Mouse (Mus musculus) intestine, postnatal 0 days (tissue): ENCODE data around the gene Slc25a51. TPM values are rescaled to one million over a fixed set of nuclear protein-coding genes. Genes with fewer than 3 reads are reported as not detected.

ENCODE experiments used
- ATAC-seq: fragments of 200-750 bp; cut with Nextera tagmentation; 2 replicates; pipeline ENCODE4 v1.8.0; 2017; ENCODE audit warnings: mild to moderate bottlenecking, moderate TSS enrichment, moderate library complexity
- H3K27ac ChIP-seq: fragments of 300-500 bp; sonication (generic); 2 replicates; pipeline ENCODE4 v1.5.1; 2014; ENCODE audit warnings: mild to moderate bottlenecking, low read depth, low read length, moderate library complexity
- H3K27me3 ChIP-seq: fragments of 300-500 bp; sonication (generic); replicated peaks from 2 replicates; pipeline ENCODE4 v1.6.1; 2014; ENCODE audit warnings: low read length, mixed read lengths; ENCODE audit not compliant: control insufficient read depth, insufficient read depth
- H3K36me3 ChIP-seq: fragments of 300-500 bp; sonication (generic); 2 replicates; pipeline ENCODE4 v1.6.1; 2014; ENCODE audit warnings: mild to moderate bottlenecking, moderate library complexity; ENCODE audit not compliant: control insufficient read depth, insufficient read depth
- H3K4me1 ChIP-seq: fragments of 300-500 bp; sonication (generic); replicated peaks from 2 replicates; pipeline ENCODE4 v1.6.1; 2014; ENCODE audit warnings: antibody characterized with exemption, low read length, mixed read lengths; ENCODE audit not compliant: control insufficient read depth, insufficient read depth
- H3K4me2 ChIP-seq: fragments of 300-500 bp; sonication (generic); replicated peaks from 2 replicates; pipeline ENCODE4 v1.6.1; 2014; ENCODE audit warnings: low read depth, mild to moderate bottlenecking, moderate library complexity
- H3K4me3 ChIP-seq: fragments of 300-500 bp; sonication (generic); 2 replicates; pipeline ENCODE4 v1.5.1; 2014; ENCODE audit warnings: low read depth, low read length
- H3K9ac ChIP-seq: fragments of 300-500 bp; sonication (generic); 2 replicates; pipeline ENCODE4 v1.6.1; 2014; ENCODE audit warnings: mild to moderate bottlenecking, low read depth, low read length
- H3K9me3 ChIP-seq: fragments of 300-500 bp; sonication (generic); 2 replicates; pipeline ENCODE4 v1.6.1; 2016; ENCODE audit warnings: mixed run types; ENCODE audit not compliant: control insufficient read depth
- CTCF ChIP-seq: sonication (generic); IDR thresholded peaks from 2 replicates; pipeline ENCODE4 v1.5.1; 2016; ENCODE audit warnings: low read depth, mild to moderate bottlenecking, control low read depth, antibody characterized with exemption, moderate library complexity
- WGBS: fragments of 180-500 bp; shearing (Covaris S2); extraction: QIAGEN DNeasy Blood & Tissue Kit; methylation state at CpG from one replicate; pipeline ENCODE4 v1.1.7; 2014; 5-methylcytosine and 5-hydroxymethylcytosine counted together
- polyA plus RNA-seq: library from polyadenylated mRNA; unstranded; fragments of >200 nt; fragmentation: Nextera tagmentation; extraction: Ambion mirVana; gene quantifications from 2 replicates; pipeline ENCODE4 v1.2.1, GENCODE M21; 2015

Gene Slc25a51
- 39.7 and 40.9 TPM in 2 replicates for polyA plus RNA-seq

- Histone ChIP-seq H3K4me1 (peaks cover 8% of the 10 kb centered on the region; the same call in 1 of the 2 replicates), H3K27ac (peak within 1 kb of the TSS; percentile 98), H3K4me3 (peak within 1 kb of the TSS; percentile 95), H3K27me3 (no peaks in the 10 kb centered on the region), H3K9ac (peak within 1 kb of the TSS; percentile 98), H3K36me3 (peaks cover 10% of the 10 kb centered on the region; the same call in 1 of the 2 replicates), H3K4me2 (peak within 1 kb of the TSS; percentile 64), H3K9me3 (no peaks in the 10 kb centered on the region)
- under 1% methylated on average over 54 of the region's 67 CpGs for WGBS
- ATAC-seq = peak; percentile 88
- TF ChIP-seq CTCF = no peak
Measured at GRCm38 (mm10) chr4:45408427-45409132, at the start of gene Slc25a51. TSS of gene Slc25a51 (minus strand) at chr4:45408766.

GRCm38 (mm10) chr4:45457543-45457942, 49.0 kb upstream of the Slc25a51 start:
- ATAC-seq = no peak
- WGBS = 88% methylated on average over 2 of the region's 2 CpGs

GRCm38 (mm10) chr4:45455001-45455400, 46.4 kb upstream of the Slc25a51 start:
- ATAC-seq = no peak
- peak overlapping the region; percentile 91; the same call in 1 of the 2 replicates for H3K27ac ChIP-seq
- H3K27me3 ChIP-seq = no peaks in the 10 kb centered on the region
- H3K4me1 ChIP-seq = peaks cover 25% of the 10 kb centered on the region; the same call in 1 of the 2 replicates
- 42% methylated on average over 4 of the region's 4 CpGs for WGBS
- no peaks in the 10 kb centered on the region for H3K9me3 ChIP-seq
- H3K4me3 ChIP-seq = no peak overlapping the region
- no peak for TF ChIP-seq CTCF
- no peak overlapping the region for H3K4me2 ChIP-seq
- peaks cover 30% of the 10 kb centered on the region for H3K36me3 ChIP-seq
- no peak overlapping the region for H3K9ac ChIP-seq

More at GRCm38 (mm10) chr4:45457543-45457942, 49.0 kb upstream of the Slc25a51 start:
- H3K27me3 ChIP-seq = no peaks in the 10 kb centered on the region
- TF ChIP-seq CTCF = no peak
- no peak overlapping the region for H3K27ac ChIP-seq
- H3K4me1 ChIP-seq = peaks cover 16% of the 10 kb centered on the region; the same call in 1 of the 2 replicates
- peaks cover 26% of the 10 kb centered on the region for H3K36me3 ChIP-seq
- H3K4me3 ChIP-seq = no peak overlapping the region
- H3K9ac ChIP-seq = no peak overlapping the region
- no peaks in the 10 kb centered on the region for H3K9me3 ChIP-seq
- no peak overlapping the region for H3K4me2 ChIP-seq

- TF ChIP-seq CTCF = no peak
- Histone ChIP-seq H3K4me1 (peaks cover 19% of the 10 kb centered on the region; the same call in 1 of the 2 replicates), H3K9me3 (no peaks in the 10 kb centered on the region), H3K27ac (peak overlapping the region; percentile 91), H3K27me3 (no peaks in the 10 kb centered on the region), H3K36me3 (peaks cover 30% of the 10 kb centered on the region), H3K9ac (no peak overlapping the region), H3K4me2 (peak overlapping the region; percentile 39), H3K4me3 (no peak overlapping the region)
- ATAC-seq = peak; percentile 87
- WGBS = 43% methylated on average over 3 of the region's 3 CpGs
Measured at GRCm38 (mm10) chr4:45453271-45453851, 44.8 kb upstream of the Slc25a51 start.

GRCm38 (mm10) chr4:45452569-45453111, 44.1 kb upstream of the Slc25a51 start:
- no peak overlapping the region for H3K9ac ChIP-seq
- H3K4me3 ChIP-seq = no peak overlapping the region
- peaks cover 19% of the 10 kb centered on the region; the same call in 1 of the 2 replicates for H3K4me1 ChIP-seq
- TF ChIP-seq CTCF = 0 out of 2 replicates have a peak, but pooled peaks have one; percentile 36
- H3K27ac ChIP-seq = peak overlapping the region; percentile 91
- 26% methylated on average over 7 of the region's 7 CpGs for WGBS
- H3K27me3 ChIP-seq = no peaks in the 10 kb centered on the region
- peaks cover 25% of the 10 kb centered on the region; the same call in 1 of the 2 replicates for H3K36me3 ChIP-seq
- H3K4me2 ChIP-seq = peak overlapping the region; percentile 39
- peak; percentile 77 for ATAC-seq
- no peaks in the 10 kb centered on the region for H3K9me3 ChIP-seq

- WGBS = 86% methylated on average over 5 of the region's 5 CpGs
- Histone ChIP-seq H3K27ac (no peak overlapping the region), H3K9ac (no peak overlapping the region), H3K4me2 (no peak overlapping the region), H3K36me3 (peaks cover 41% of the 10 kb centered on the region), H3K4me3 (no peak overlapping the region), H3K27me3 (no peaks in the 10 kb centered on the region), H3K4me1 (peaks cover 16% of the 10 kb centered on the region; the same call in 1 of the 2 replicates), H3K9me3 (no peaks in the 10 kb centered on the region)
- ATAC-seq = no peak
- TF ChIP-seq CTCF = no peak
Measured at GRCm38 (mm10) chr4:45449012-45449411, 40.4 kb upstream of the Slc25a51 start.
